ENCODE assay signal across 12 mouse cellular contexts in the genomic region with DNA sequence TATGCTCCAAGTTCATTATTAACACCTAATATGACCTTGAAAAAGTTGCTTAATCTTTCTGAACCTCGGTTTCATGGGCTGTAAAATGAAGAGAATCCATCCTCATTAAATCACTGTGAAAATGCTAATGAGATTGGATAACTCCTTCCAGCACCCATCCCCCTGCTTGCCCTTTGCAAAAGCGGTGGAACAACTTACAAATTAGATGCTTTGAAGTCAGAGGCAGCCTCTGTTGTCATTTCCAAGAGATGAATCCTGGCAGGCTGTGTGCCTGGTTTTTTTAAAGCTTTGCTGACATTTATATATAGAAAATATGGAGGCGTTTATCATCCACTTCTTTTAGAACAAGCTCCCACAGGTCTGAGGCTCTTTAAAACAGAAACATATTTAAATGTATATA.
DNase-seq lines count a peak whose midpoint lies in the region; ATAC-seq lines count a peak whose summit lies in the region.
"Had no signal": no experiment of that assay in that cellular context is flagged by ENCODE, and none has a peak within 500 bp of the region (broad histone marks: within the 10 kb centered on the region; RNA-seq: fewer than 3 reads in every experiment).

No protein-coding gene starts in this region.

- no peaks in the 10 kb centered on the region for H3K27me3 ChIP-seq in neural tube, embryonic 14.5 days (ENCODE audit: control insufficient read depth, insufficient read depth, low read length)
- H3K27me3 ChIP-seq in liver, embryonic 12.5 days (replicated peaks): no peaks in the 10 kb centered on the region

- DNase-seq in neural tube, embryonic 10.5 days (ENCODE audit: extremely low spot score, low spot score): no peak
- peak; percentile 25 to 65 for DNase-seq in frontal cortex, postnatal 10 days (ENCODE audit: low spot score in 2 of 2)
- peak; percentile 72 to 86 for DNase-seq in left cerebral cortex, postnatal 14 days (ENCODE audit: low spot score in 2 of 2)
- DNase-seq in telencephalon, adult 2 months (ENCODE audit: low read depth, low spot score): peak; percentile 95
- no peak for DNase-seq in spleen, adult 12 weeks (ENCODE audit: low spot score)
- no peak for DNase-seq in heart, postnatal 14 days
- DNase-seq: kidney, postnatal 14 days; lung, adult 18-20 months; thymus, postnatal 4 days had no signal

- no peak overlapping the region for H3K4me3 ChIP-seq in neural tube, embryonic 14.5 days (ENCODE audit: low read depth, low read length)
- no peak overlapping the region for H3K4me3 ChIP-seq in liver, embryonic 12.5 days

- no peaks in the 10 kb centered on the region for H3K4me1 ChIP-seq in neural tube, embryonic 14.5 days (ENCODE audit: control insufficient read depth, insufficient read depth, low read length)
- H3K4me1 ChIP-seq in liver, embryonic 12.5 days: no peaks in the 10 kb centered on the region

- no peak overlapping the region for H3K27ac ChIP-seq in neural tube, embryonic 14.5 days (ENCODE audit: low read depth, low read length)
- H3K27ac ChIP-seq in liver, embryonic 12.5 days: no peak overlapping the region
- H3K27ac ChIP-seq: hindbrain, embryonic 14.5 days had no signal

- WGBS in neural tube, embryonic 14.5 days: 25% methylated on average over 3 of the region's 3 CpGs
- 27% methylated on average over 3 of the region's 3 CpGs for WGBS in liver, embryonic 12.5 days (ENCODE audit: insufficient replicate concordance)

- no peak overlapping the region for H3K9ac ChIP-seq in neural tube, embryonic 14.5 days (replicated peaks; ENCODE audit: low read depth, low read length)
- H3K9ac ChIP-seq in liver, embryonic 12.5 days: no peak overlapping the region
- H3K9ac ChIP-seq: hindbrain, embryonic 14.5 days had no signal

- intact Hi-C loops in left cerebral cortex, postnatal 14 days (cut with DNase I): no loop called here
- intact Hi-C loops in heart, postnatal 14 days (cut with DNase I): no loop called here

- no peak overlapping the region for H3K4me2 ChIP-seq in neural tube, embryonic 14.5 days (ENCODE audit: low read depth, low read length)
- H3K4me2 ChIP-seq in liver, embryonic 12.5 days: no peak overlapping the region
- H3K4me2 ChIP-seq: hindbrain, embryonic 14.5 days had no signal

- H3K36me3 ChIP-seq in neural tube, embryonic 14.5 days (ENCODE audit: control insufficient read depth, insufficient read depth, low read length): no peaks in the 10 kb centered on the region
- H3K36me3 ChIP-seq in liver, embryonic 12.5 days: no peaks in the 10 kb centered on the region

- peak; percentile 34; the same call in 1 of the 2 replicates for ATAC-seq in neural tube, embryonic 14.5 days (ENCODE audit: low read depth)
- ATAC-seq in liver, embryonic 12.5 days: no peak

- no peaks in the 10 kb centered on the region for H3K9me3 ChIP-seq in neural tube, embryonic 14.5 days (ENCODE audit: control insufficient read depth, low read length)
- no peaks in the 10 kb centered on the region for H3K9me3 ChIP-seq in liver, embryonic 12.5 days (replicated peaks)

Comparison
In these comparisons a context has a peak if more than half of its experiments do, and no peak if none do; other contexts are left out.
1. DNase-seq: peak in frontal cortex, postnatal 10 days (2 of 2), left cerebral cortex, postnatal 14 days (2 of 2) and telencephalon, adult 2 months (single experiment); none in neural tube, embryonic 10.5 days (single experiment), spleen, adult 12 weeks (single experiment) and heart, postnatal 14 days (0 of 2).